Mouse (Mus musculus): ENCODE measurements around the gene Gm10310. TPM values are rescaled to one million over a fixed set of nuclear protein-coding genes. Genes with fewer than 3 reads are reported as not detected.

The Gm10310 gene
- not detected for polyA plus RNA-seq (2014; fragmentation: Illumina TruSeq; extraction: RNeasy Lipid Tissue Mini Kit (QIAGEN cat#74804); ENCODE audit: low replicate concordance)

GRCm38 (mm10) chr10:129984962-129985361 is at the start of gene Gm10310:
Gene Gm10310 (minus strand): TSS chr10:129985062.

GRCm38 (mm10) chr10:130030048-130030447 is 45.2 kb upstream of the Gm10310 start, which contains the start of gene Olfr821:
Gene Olfr821 (plus strand): TSS chr10:130030348.

GRCm38 (mm10) chr10:130012321-130012720 is 27.5 kb upstream of the Gm10310 start, which contains the start of gene Olfr820:
Gene Olfr820 (plus strand): TSS chr10:130012621.

GRCm38 (mm10) chr10:129976040-129976439 is 8.8 kb downstream of the Gm10310 start, which contains the start of gene Olfr247:
Gene Olfr247 (minus strand): TSS chr10:129976140.

GRCm38 (mm10) chr10:129967166-129967565 is 17.7 kb downstream of the Gm10310 start, which contains the start of gene Olfr819:
Gene Olfr819 (minus strand): TSS chr10:129967266.

GRCm38 (mm10) chr10:129949000-129949399 is 35.9 kb downstream of the Gm10310 start, which contains the start of gene Olfr818:
Gene Olfr818 (minus strand): TSS chr10:129949100.

Other genes with a start within 250 kb of the Gm10310 start
- not detected for gene Olfr806, start 243.1 kb downstream of the Gm10310 start, polyA plus RNA-seq (2014; fragmentation: Illumina TruSeq; extraction: RNeasy Lipid Tissue Mini Kit (QIAGEN cat#74804); ENCODE audit: low replicate concordance)
- gene Olfr807, start 227.3 kb downstream of the Gm10310 start, polyA plus RNA-seq (2014; fragmentation: Illumina TruSeq; extraction: RNeasy Lipid Tissue Mini Kit (QIAGEN cat#74804); ENCODE audit: low replicate concordance), result not detected
- not detected for gene Olfr808, start 219.6 kb downstream of the Gm10310 start, polyA plus RNA-seq (2014; fragmentation: Illumina TruSeq; extraction: RNeasy Lipid Tissue Mini Kit (QIAGEN cat#74804); ENCODE audit: low replicate concordance)
- gene Olfr809, start 210.4 kb downstream of the Gm10310 start, polyA plus RNA-seq (2014; fragmentation: Illumina TruSeq; extraction: RNeasy Lipid Tissue Mini Kit (QIAGEN cat#74804); ENCODE audit: low replicate concordance), result not detected
- not detected for gene Olfr810, start 190.1 kb downstream of the Gm10310 start, polyA plus RNA-seq (2014; fragmentation: Illumina TruSeq; extraction: RNeasy Lipid Tissue Mini Kit (QIAGEN cat#74804); ENCODE audit: low replicate concordance)
- gene Olfr811, start 180.7 kb downstream of the Gm10310 start, polyA plus RNA-seq (2014; fragmentation: Illumina TruSeq; extraction: RNeasy Lipid Tissue Mini Kit (QIAGEN cat#74804); ENCODE audit: low replicate concordance), result not detected
- gene Olfr812, start 139.0 kb downstream of the Gm10310 start, polyA plus RNA-seq (2014; fragmentation: Illumina TruSeq; extraction: RNeasy Lipid Tissue Mini Kit (QIAGEN cat#74804); ENCODE audit: low replicate concordance), result not detected
- gene Olfr813, start 129.7 kb downstream of the Gm10310 start, polyA plus RNA-seq (2014; fragmentation: Illumina TruSeq; extraction: RNeasy Lipid Tissue Mini Kit (QIAGEN cat#74804); ENCODE audit: low replicate concordance), result not detected
- gene Olfr814, start 105.2 kb downstream of the Gm10310 start, polyA plus RNA-seq (2014; fragmentation: Illumina TruSeq; extraction: RNeasy Lipid Tissue Mini Kit (QIAGEN cat#74804); ENCODE audit: low replicate concordance), result not detected
- gene Olfr815, start 79.2 kb downstream of the Gm10310 start, polyA plus RNA-seq (2014; fragmentation: Illumina TruSeq; extraction: RNeasy Lipid Tissue Mini Kit (QIAGEN cat#74804); ENCODE audit: low replicate concordance), result not detected
- not detected for gene Olfr816, start 69.5 kb downstream of the Gm10310 start, polyA plus RNA-seq (2014; fragmentation: Illumina TruSeq; extraction: RNeasy Lipid Tissue Mini Kit (QIAGEN cat#74804); ENCODE audit: low replicate concordance)
- not detected for gene Olfr818, start 36.0 kb downstream of the Gm10310 start, polyA plus RNA-seq (2014; fragmentation: Illumina TruSeq; extraction: RNeasy Lipid Tissue Mini Kit (QIAGEN cat#74804); ENCODE audit: low replicate concordance)
- not detected for gene Olfr819, start 17.8 kb downstream of the Gm10310 start, polyA plus RNA-seq (2014; fragmentation: Illumina TruSeq; extraction: RNeasy Lipid Tissue Mini Kit (QIAGEN cat#74804); ENCODE audit: low replicate concordance)
- gene Olfr247, start 8.9 kb downstream of the Gm10310 start, polyA plus RNA-seq (2014; fragmentation: Illumina TruSeq; extraction: RNeasy Lipid Tissue Mini Kit (QIAGEN cat#74804); ENCODE audit: low replicate concordance), result not detected
- gene Olfr820, start 27.6 kb upstream of the Gm10310 start, polyA plus RNA-seq (2014; fragmentation: Illumina TruSeq; extraction: RNeasy Lipid Tissue Mini Kit (QIAGEN cat#74804); ENCODE audit: low replicate concordance), result not detected
- not detected for gene Olfr821, start 45.3 kb upstream of the Gm10310 start, polyA plus RNA-seq (2014; fragmentation: Illumina TruSeq; extraction: RNeasy Lipid Tissue Mini Kit (QIAGEN cat#74804); ENCODE audit: low replicate concordance)
- not detected for gene Olfr822, start 86.1 kb upstream of the Gm10310 start, polyA plus RNA-seq (2014; fragmentation: Illumina TruSeq; extraction: RNeasy Lipid Tissue Mini Kit (QIAGEN cat#74804); ENCODE audit: low replicate concordance)
- not detected for gene Olfr823, start 130.3 kb upstream of the Gm10310 start, polyA plus RNA-seq (2014; fragmentation: Illumina TruSeq; extraction: RNeasy Lipid Tissue Mini Kit (QIAGEN cat#74804); ENCODE audit: low replicate concordance)
- not detected for gene Olfr824, start 144.9 kb upstream of the Gm10310 start, polyA plus RNA-seq (2014; fragmentation: Illumina TruSeq; extraction: RNeasy Lipid Tissue Mini Kit (QIAGEN cat#74804); ENCODE audit: low replicate concordance)
- gene Olfr825, start 181.7 kb upstream of the Gm10310 start, polyA plus RNA-seq (2014; fragmentation: Illumina TruSeq; extraction: RNeasy Lipid Tissue Mini Kit (QIAGEN cat#74804); ENCODE audit: low replicate concordance), result not detected
- gene Olfr826, start 199.1 kb upstream of the Gm10310 start, polyA plus RNA-seq (2014; fragmentation: Illumina TruSeq; extraction: RNeasy Lipid Tissue Mini Kit (QIAGEN cat#74804); ENCODE audit: low replicate concordance), result not detected
- not detected for gene Olfr827, start 229.3 kb upstream of the Gm10310 start, polyA plus RNA-seq (2014; fragmentation: Illumina TruSeq; extraction: RNeasy Lipid Tissue Mini Kit (QIAGEN cat#74804); ENCODE audit: low replicate concordance)

Measured in small intestine, adult 10 weeks (tissue).